Mouse (Mus musculus): Measurements from ENCODE around the gene Ppfibp1.

- TF ChIP-seq CTCF (IDR thresholded peaks at IDR 0.05) = no peak
- no peak for TF ChIP-seq EP300 (IDR thresholded peaks at IDR 0.05)
Measured at GRCm38 (mm10) chr6:146954258-146954657, 66.0 kb downstream of the Ppfibp1 start, which contains the start of gene 1700034J05Rik.
